Mouse (Mus musculus) MEL (cell line): Measurements from ENCODE around the gene Emilin2. TPM values are rescaled to one million over a fixed set of nuclear protein-coding genes. Genes with fewer than 3 reads are reported as not detected.

Experiments used
- DNase-seq: peaks from one replicate; pipeline ENCODE4 v3.0.0; 2011; ENCODE audit warnings: low read depth, low spot score
- H3K27ac ChIP-seq: 2 replicates; pipeline ENCODE4 v1.5.1; 2012; ENCODE audit warnings: low read depth, mild to moderate bottlenecking, control low read depth, low read length, moderate library complexity; ENCODE audit not compliant: control insufficient read depth
- H3K27me3 ChIP-seq, 2 experiments: fragments of 150-350 bp in 1 of 2; sonication (generic) in 1 of 2; 2 replicates each; pipeline ENCODE4 v1.6.1; 2012; ENCODE audit warnings: low read length in 2 of 2, mild to moderate bottlenecking in 2 of 2, improper control_type of control experiment in 1 of 2, moderate library complexity in 1 of 2; ENCODE audit not compliant: insufficient read depth in 2 of 2, control insufficient read depth in 1 of 2
- H3K36me3 ChIP-seq, 2 experiments: 2 replicates each; pipeline ENCODE4 v1.6.1; 2012 to 2014; ENCODE audit warnings: low read length in 2 of 2, improper control_type of control experiment in 1 of 2, inconsistent platforms in 1 of 2, mild to moderate bottlenecking in 1 of 2; ENCODE audit not compliant: insufficient read depth in 2 of 2, control insufficient read depth in 1 of 2
- H3K4me1 ChIP-seq, 2 experiments: fragments of 150-350 bp in 1 of 2; sonication (generic) in 1 of 2; 2 replicates each; pipeline ENCODE4 v1.6.1; 2012; ENCODE audit warnings: low read length in 2 of 2, improper control_type of control experiment in 1 of 2, mild to moderate bottlenecking in 1 of 2; ENCODE audit not compliant: insufficient read depth in 2 of 2, control insufficient read depth in 1 of 2
- H3K4me3 ChIP-seq, 2 experiments: fragments of 150-350 bp in 1 of 2; sonication (generic) in 1 of 2; 2 replicates each; pipeline ENCODE4 v1.5.1; 2012; ENCODE audit warnings: low read depth in 2 of 2, low read length in 2 of 2, mild to moderate bottlenecking in 2 of 2, moderate library complexity in 2 of 2, control low read depth in 1 of 2, improper control_type of control experiment in 1 of 2; ENCODE audit not compliant: control insufficient read depth in 1 of 2, insufficient read depth in 1 of 2
- H3K79me2 ChIP-seq: 2 replicates; pipeline ENCODE4 v1.6.1; 2012; ENCODE audit warnings: mild to moderate bottlenecking, low read length, moderate library complexity; ENCODE audit not compliant: control insufficient read depth, poor library complexity, insufficient read depth
- H3K9ac ChIP-seq: 2 replicates; pipeline ENCODE4 v1.6.1; 2012; ENCODE audit warnings: low read depth, mild to moderate bottlenecking, control low read depth, low read length, moderate library complexity; ENCODE audit not compliant: control insufficient read depth, poor library complexity, severe bottlenecking
- H3K9me3 ChIP-seq: fragments of 150-350 bp; sonication (generic); replicated peaks from 2 replicates; pipeline ENCODE4 v1.6.1; 2012; ENCODE audit warnings: mild to moderate bottlenecking, low read length, improper control_type of control experiment, moderate library complexity; ENCODE audit not compliant: insufficient read depth
- BHLHE40 ChIP-seq: IDR thresholded peaks from 2 replicates; pipeline ENCODE4 v1.6.1; 2012; ENCODE audit warnings: low read depth, mild to moderate bottlenecking, inconsistent platforms, low read length, improper control_type of control experiment, borderline replicate concordance
- EP300 ChIP-seq, 2 experiments: IDR thresholded peaks; 2 replicates each; pipeline ENCODE4 v1.6.1; 2011; ENCODE audit warnings: improper control_type of control experiment in 2 of 2, low read length in 2 of 2, low read depth in 1 of 2, mild to moderate bottlenecking in 1 of 2
- ETS1 ChIP-seq: IDR thresholded peaks from 2 replicates; pipeline ENCODE4 v1.6.1; 2012; ENCODE audit warnings: low read depth, mild to moderate bottlenecking, inconsistent platforms, low read length, improper control_type of control experiment, moderate library complexity
- GATA1 ChIP-seq: IDR thresholded peaks from 2 replicates; pipeline ENCODE4 v1.6.1; 2011; ENCODE audit warnings: low read depth, low read length, improper control_type of control experiment
- MYB ChIP-seq: IDR thresholded peaks from 2 replicates; pipeline ENCODE4 v1.6.1; 2011; ENCODE audit warnings: mild to moderate bottlenecking, low read depth, low read length, improper control_type of control experiment
- NELFE ChIP-seq: IDR thresholded peaks from 2 replicates; pipeline ENCODE4 v1.6.1; 2011; ENCODE audit warnings: low read depth, low read length, improper control_type of control experiment
- RAD21 ChIP-seq: IDR thresholded peaks from 2 replicates; pipeline ENCODE4 v1.6.1; 2011; ENCODE audit warnings: mild to moderate bottlenecking, low read depth, low read length, improper control_type of control experiment
- RCOR1 ChIP-seq: IDR thresholded peaks from 2 replicates; pipeline ENCODE4 v1.6.1; 2012; ENCODE audit warnings: low read depth, mild to moderate bottlenecking, inconsistent platforms, low read length, improper control_type of control experiment
- TAL1 ChIP-seq: IDR thresholded peaks from 2 replicates; pipeline ENCODE4 v1.6.1; 2012; ENCODE audit warnings: mild to moderate bottlenecking, inconsistent platforms, low read length, moderate library complexity, mixed read lengths
- TCF12 ChIP-seq: IDR thresholded peaks from 2 replicates; pipeline ENCODE4 v1.6.1; 2014; ENCODE audit warnings: low read depth, mild to moderate bottlenecking, inconsistent platforms, low read length, improper control_type of control experiment, moderate library complexity
- USF1 ChIP-seq: IDR thresholded peaks from 2 replicates; pipeline ENCODE4 v1.6.1; 2014; ENCODE audit warnings: low read depth, mild to moderate bottlenecking, inconsistent platforms, low read length, improper control_type of control experiment, moderate library complexity
- ZKSCAN1 ChIP-seq: IDR thresholded peaks from 2 replicates; pipeline ENCODE4 v1.6.1; 2012; ENCODE audit warnings: low read depth, mild to moderate bottlenecking, inconsistent platforms, low read length, improper control_type of control experiment, moderate library complexity
- ZMIZ1 ChIP-seq: IDR thresholded peaks from 2 replicates; pipeline ENCODE4 v1.6.1; 2012; ENCODE audit warnings: low read depth, mild to moderate bottlenecking, inconsistent platforms, low read length, improper control_type of control experiment, moderate library complexity
- polyA plus RNA-seq, 2 experiments: library from polyadenylated mRNA; stranded (reverse) in 1 of 2; unstranded in 1 of 2; fragments of >175 nt in 1 of 2; fragments of >200 nt in 1 of 2; gene quantifications; 2 replicates each; pipeline versions ENCODE4 v1.2.1 to v1.2.4; 2012; ENCODE audit warnings: low replicate concordance in 2 of 2, low read depth in 1 of 2; ENCODE audit not compliant: insufficient read length in 2 of 2, insufficient read depth in 1 of 2, missing spikeins in 1 of 2
- total RNA-seq: library from RNA; depleted of rRNA; stranded (reverse); fragments of 300-350 nt; gene quantifications from 2 replicates; pipeline ENCODE4 v1.2.3, GENCODE M21; 2012

Gene Emilin2
- total and polyA plus RNA-seq, 3 experiments: 37.4 to 95.5 (median 92.6) TPM

- Histone ChIP-seq H3K36me3 (peaks cover 4 to 31% of the 10 kb centered on the region in 2 experiments), H3K4me3 (no peak overlapping the region), H3K9me3 (no peaks in the 10 kb centered on the region), H3K79me2 (peaks cover 2% of the 10 kb centered on the region; the same call in 1 of the 2 replicates), H3K9ac (no peak overlapping the region), H3K27ac (peak overlapping the region; percentile 24), H3K4me1 (peaks cover 17 to 34% of the 10 kb centered on the region in 2 experiments), H3K27me3 (no peaks in the 10 kb centered on the region)
- TF ChIP-seq TCF12 (no peak), EP300 (IDR thresholded peaks at IDR 0.05; ENCODE audit: low read depth in 1 of 2, low read length in 2 of 2) (peak; percentile 28 to 39; a peak in 2 of 4 replicates), TAL1 (no peak), ZMIZ1 (no peak), USF1 (no peak), BHLHE40 (0 out of 2 replicates have a peak, but pooled peaks have one; percentile 27), RCOR1 (no peak; the same call in 1 of the 2 replicates), GATA1 (peak; percentile 40; the same call in 1 of the 2 replicates), ETS1 (0 out of 2 replicates have a peak, but pooled peaks have one; percentile 36)
- peak; percentile 60 for DNase-seq
Measured at GRCm38 (mm10) chr17:71254106-71254505, 57.7 kb downstream of the Emilin2 start.

GRCm38 (mm10) chr17:71253391-71253790 is 58.4 kb downstream of the Emilin2 start:
- no peak for DNase-seq
- peaks cover 4 to 31% of the 10 kb centered on the region in 2 experiments for H3K36me3 ChIP-seq
- peaks cover 2% of the 10 kb centered on the region; the same call in 1 of the 2 replicates for H3K79me2 ChIP-seq
- H3K27me3 ChIP-seq: no peaks in the 10 kb centered on the region
- no peaks in the 10 kb centered on the region for H3K9me3 ChIP-seq
- H3K4me1 ChIP-seq: peaks cover 15 to 31% of the 10 kb centered on the region in 2 experiments
- H3K4me3 ChIP-seq: no peak overlapping the region
- TF ChIP-seq ZKSCAN1 (no peak), MYB (no peak)
- no peak overlapping the region for H3K9ac ChIP-seq
- H3K27ac ChIP-seq: no peak overlapping the region; the same call in 1 of the 2 replicates

GRCm38 (mm10) chr17:71252101-71252500 is 59.7 kb downstream of the Emilin2 start:
- peaks cover 8 to 22% of the 10 kb centered on the region in 2 experiments for H3K36me3 ChIP-seq
- H3K79me2 ChIP-seq: no peaks in the 10 kb centered on the region; the same call in 1 of the 2 replicates
- no peaks in the 10 kb centered on the region for H3K27me3 ChIP-seq
- H3K9me3 ChIP-seq: no peaks in the 10 kb centered on the region
- peaks cover 7 to 19% of the 10 kb centered on the region in 2 experiments for H3K4me1 ChIP-seq
- TF ChIP-seq RAD21 (no peak), NELFE (no peak)
- no peak overlapping the region for H3K9ac ChIP-seq
- no peak for DNase-seq
- H3K4me3 ChIP-seq: no peak overlapping the region
- H3K27ac ChIP-seq: no peak overlapping the region
